Mouse (Mus musculus) ES-Bruce4 (cell line): ENCODE results near the gene Afmid.
"Not testable (repeated sequence)": the region's sequence is repeated elsewhere in the genome, so short reads cannot be mapped to it uniquely, and the experiment has no call there.

Experiments
- CTCF ChIP-seq: IDR thresholded peaks from one replicate; pipeline ENCODE4 v1.8.1; 2011; ENCODE audit warnings: low read depth, low read length
- EP300 ChIP-seq: IDR thresholded peaks from 2 replicates; pipeline ENCODE4 v1.6.1; 2011; ENCODE audit warnings: low read depth, low read length; ENCODE audit not compliant: insufficient read depth
- POLR2A ChIP-seq: IDR thresholded peaks from one replicate; pipeline ENCODE4 v1.8.1; 2011; ENCODE audit warnings: low read length; ENCODE audit not compliant: insufficient read depth

DNA sequence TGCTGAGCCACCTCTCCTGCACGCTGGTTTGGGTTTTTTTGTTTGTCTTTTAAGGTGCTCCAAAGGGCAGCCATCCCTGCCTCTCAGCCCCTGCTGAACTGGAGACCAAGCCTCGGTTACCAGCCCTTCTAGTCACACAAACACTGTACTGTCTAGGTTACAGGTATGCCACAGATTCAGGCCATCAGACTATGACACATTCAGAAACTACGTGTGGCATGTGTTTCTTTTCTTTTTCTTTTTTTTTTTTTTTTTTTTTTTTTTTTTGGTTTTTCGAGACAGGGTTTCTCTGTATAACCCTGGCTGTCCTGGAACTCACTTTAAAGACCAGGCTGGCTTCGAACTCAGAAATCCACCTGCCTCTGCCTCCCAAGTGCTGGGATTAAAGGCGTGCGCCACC, 37.2 kb upstream of the Afmid start:
- TF ChIP-seq CTCF, EP300, POLR2A: not testable (repeated sequence)
